Mouse (Mus musculus) liver, embryonic 14.5 days (tissue): ENCODE measurements around the gene Vmn1r38. TPM values are rescaled to one million over a fixed set of nuclear protein-coding genes. Genes with fewer than 3 reads are reported as not detected.
"Not testable (repeated sequence)": the region's sequence is repeated elsewhere in the genome, so short reads cannot be mapped to it uniquely, and the experiment has no call there.

Source experiments
- ATAC-seq: fragments of 200-750 bp; cut with Nextera tagmentation; 2 replicates; pipeline ENCODE4 v1.8.0; 2017; ENCODE audit warnings: moderate number of reproducible peaks, mild to moderate bottlenecking, moderate library complexity; ENCODE audit not compliant: insufficient read depth
- DNase-seq, 3 experiments: peaks; one replicate each; pipeline ENCODE4 v3.0.0-alpha.2; 2012 to 2013; ENCODE audit warnings: low read depth in 3 of 3, low spot score in 3 of 3
- H3K27ac ChIP-seq: fragments of 300-500 bp; sonication (generic); 2 replicates; pipeline ENCODE4 v1.5.1; 2014; ENCODE audit warnings: moderate library complexity, mild to moderate bottlenecking, control low read depth, inconsistent platforms
- H3K27me3 ChIP-seq: fragments of 300-500 bp; sonication (generic); 2 replicates; pipeline ENCODE4 v1.6.1; 2014; ENCODE audit warnings: mild to moderate bottlenecking, low read length, moderate library complexity; ENCODE audit not compliant: control insufficient read depth, insufficient read depth
- H3K36me3 ChIP-seq: fragments of 300-500 bp; sonication (generic); replicated peaks from 2 replicates; pipeline ENCODE4 v1.6.1; 2014; ENCODE audit warnings: low read depth; ENCODE audit not compliant: control insufficient read depth, insufficient read depth
- H3K4me1 ChIP-seq, 2 experiments: fragments of 200-500 bp in 1 of 2; fragments of 300-500 bp in 1 of 2; sonication (generic) in 1 of 2; replicated peaks; 2 replicates each; pipeline ENCODE4 v1.6.1; 2012 to 2014; ENCODE audit warnings: antibody characterized with exemption in 1 of 2, inconsistent platforms in 1 of 2, low read length in 1 of 2; ENCODE audit not compliant: control insufficient read depth in 2 of 2, insufficient read depth in 2 of 2
- H3K4me2 ChIP-seq: fragments of 300-500 bp; sonication (generic); 2 replicates; pipeline ENCODE4 v1.6.1; 2014; ENCODE audit warnings: low read depth, mild to moderate bottlenecking, control low read depth, moderate library complexity
- H3K4me3 ChIP-seq, 2 experiments: fragments of 200-500 bp in 1 of 2; fragments of 300-500 bp in 1 of 2; sonication (generic) in 1 of 2; 2 replicates each; pipeline ENCODE4 v1.5.1; 2012 to 2014; ENCODE audit warnings: low read depth in 2 of 2, low read length in 2 of 2, mild to moderate bottlenecking in 2 of 2, control low read depth in 1 of 2, inconsistent platforms in 1 of 2, moderate library complexity in 1 of 2; ENCODE audit not compliant: insufficient read depth in 1 of 2
- H3K9ac ChIP-seq: fragments of 300-500 bp; sonication (generic); replicated peaks from 2 replicates; pipeline ENCODE4 v1.6.1; 2014; ENCODE audit warnings: mild to moderate bottlenecking, control low read depth, moderate library complexity
- H3K9me3 ChIP-seq: fragments of 300-500 bp; sonication (generic); 2 replicates; pipeline ENCODE4 v1.6.1; 2016; ENCODE audit warnings: low read length, mixed read lengths; ENCODE audit not compliant: control insufficient read depth
- CTCF ChIP-seq: IDR thresholded peaks from 2 replicates; pipeline ENCODE4 v1.5.1; 2016; ENCODE audit warnings: antibody characterized with exemption, low read depth, control low read depth
- EP300 ChIP-seq: IDR thresholded peaks from 2 replicates; pipeline ENCODE4 v1.6.1; 2016; ENCODE audit warnings: antibody characterized with exemption, low read depth
- whole genome bisulfite sequencing: fragments of 180-500 bp; shearing (Covaris S2); extraction: QIAGEN DNeasy Blood & Tissue Kit; methylation state at CpG from one replicate; pipeline ENCODE4 v1.1.7; 2014; ENCODE audit not compliant: insufficient replicate concordance; 5-methylcytosine and 5-hydroxymethylcytosine counted together
- polyA plus RNA-seq, 2 experiments: library from polyadenylated mRNA; depleted of rRNA in 1 of 2; stranded (reverse) in 1 of 2; unstranded in 1 of 2; fragments of >200 nt; fragmentation: Nextera tagmentation in 1 of 2; extraction: Ambion mirVana in 1 of 2; gene quantifications; 2 replicates each; pipeline versions ENCODE4 v1.2.1 to v1.2.3; 2012 to 2014

The Vmn1r38 gene
- not detected in 2 replicates for polyA plus RNA-seq (2012; rRNA removed)
- polyA plus RNA-seq (2014; fragmentation: Nextera tagmentation; extraction: Ambion mirVana) = not detected in 2 replicates

GRCm38 (mm10) chr6:66782527-66782926 is at the start of gene Vmn1r38:
Gene Vmn1r38, minus strand, starts transcription at chr6:66782627.
- ATAC-seq, H3K9ac ChIP-seq: not testable (repeated sequence)

GRCm38 (mm10) chr6:66810509-66810908 is 28.1 kb upstream of the Vmn1r38 start, which contains the start of gene Vmn1r39:
Gene Vmn1r39, minus strand, starts transcription at chr6:66810609.
- H3K4me1 ChIP-seq = no peaks in the 10 kb centered on the region
- WGBS = 66% methylated on average over 2 of the region's 2 CpGs

More at GRCm38 (mm10) chr6:66782527-66782926, at the start of gene Vmn1r38:
- not testable (repeated sequence) for H3K27ac ChIP-seq, H3K9me3 ChIP-seq, H3K4me1 ChIP-seq, H3K4me2 ChIP-seq, DNase-seq, H3K36me3 ChIP-seq, H3K4me3 ChIP-seq, H3K27me3 ChIP-seq

GRCm38 (mm10) chr6:66806311-66806710 is 23.9 kb upstream of the Vmn1r38 start:
- Histone ChIP-seq H3K4me1 (no peaks in the 10 kb centered on the region), H3K36me3 (no peaks in the 10 kb centered on the region), H3K9ac (no peak overlapping the region), H3K4me2 (no peak overlapping the region), H3K27ac (no peak overlapping the region), H3K9me3 (no peaks in the 10 kb centered on the region), H3K27me3 (no peaks in the 10 kb centered on the region), H3K4me3 (no peak overlapping the region)
- no peak for DNase-seq
- 54% methylated on average over 1 of the region's 1 CpGs for WGBS
- no peak for ATAC-seq
- TF ChIP-seq EP300 (no peak), CTCF (no peak)

More at GRCm38 (mm10) chr6:66810509-66810908, 28.1 kb upstream of the Vmn1r38 start, which contains the start of gene Vmn1r39:
- no peak within 1 kb of the TSS for H3K4me3 ChIP-seq
- H3K27ac ChIP-seq = no peak within 1 kb of the TSS
- H3K27me3 ChIP-seq = no peaks in the 10 kb centered on the region
- no peak for ATAC-seq
- H3K36me3 ChIP-seq = no peaks in the 10 kb centered on the region
- no peak within 1 kb of the TSS for H3K4me2 ChIP-seq
- DNase-seq = no peak
- H3K9ac ChIP-seq = no peak within 1 kb of the TSS
- H3K9me3 ChIP-seq = no peaks in the 10 kb centered on the region
- TF ChIP-seq EP300 (no peak), CTCF (no peak)

GRCm38 (mm10) chr6:66805713-66806112 is 23.3 kb upstream of the Vmn1r38 start:
- Histone ChIP-seq H3K4me2 (no peak overlapping the region), H3K27ac (no peak overlapping the region), H3K9ac (no peak overlapping the region), H3K36me3 (no peaks in the 10 kb centered on the region), H3K9me3 (no peaks in the 10 kb centered on the region), H3K4me1 (no peaks in the 10 kb centered on the region), H3K4me3 (no peak overlapping the region), H3K27me3 (no peaks in the 10 kb centered on the region)
- ATAC-seq (no peak), DNase-seq (no peak)
- TF ChIP-seq CTCF = no peak
- no peak for TF ChIP-seq EP300
- WGBS = 50% methylated on average over 3 of the region's 3 CpGs

- ATAC-seq, H3K36me3 ChIP-seq, H3K27me3 ChIP-seq, H3K4me1 ChIP-seq, H3K4me2 ChIP-seq, DNase-seq, H3K4me3 ChIP-seq, H3K9ac ChIP-seq, H3K27ac ChIP-seq, H3K9me3 ChIP-seq: not testable (repeated sequence)
Observed at GRCm38 (mm10) chr6:66729082-66729481, 53.3 kb downstream of the Vmn1r38 start, which contains the start of gene Vmn1r37. Gene Vmn1r37, plus strand, starts transcription at chr6:66729382.

Other genes starting within 250 kb of the Vmn1r38 start
- 28.4 and 49.3 TPM in 2 replicates for gene Mad2l1, start 247.2 kb downstream of the Vmn1r38 start, polyA plus RNA-seq (2012; rRNA removed)
- 95.0 and 97.2 TPM in 2 replicates for gene Mad2l1, start 247.2 kb downstream of the Vmn1r38 start, polyA plus RNA-seq (2014; fragmentation: Nextera tagmentation; extraction: Ambion mirVana)
- 0.01 TPM in 1 of 2 replicates, not detected in the other for gene Vmn1r32, start 222.5 kb downstream of the Vmn1r38 start, polyA plus RNA-seq (2012; rRNA removed)
- gene Vmn1r32, start 222.5 kb downstream of the Vmn1r38 start, polyA plus RNA-seq (2014; fragmentation: Nextera tagmentation; extraction: Ambion mirVana) = 0.04 and 0.06 TPM in 2 replicates
- not detected in 2 replicates for gene Vmn1r33, start 164.3 kb downstream of the Vmn1r38 start, polyA plus RNA-seq (2012; rRNA removed)
- gene Vmn1r33, start 164.3 kb downstream of the Vmn1r38 start, polyA plus RNA-seq (2014; fragmentation: Nextera tagmentation; extraction: Ambion mirVana) = not detected in 2 replicates
- not detected in 2 replicates for gene Vmn1r34, start 138.7 kb downstream of the Vmn1r38 start, polyA plus RNA-seq (2012; rRNA removed)
- gene Vmn1r34, start 138.7 kb downstream of the Vmn1r38 start, polyA plus RNA-seq (2014; fragmentation: Nextera tagmentation; extraction: Ambion mirVana) = not detected in 2 replicates
- not detected in 2 replicates for gene Vmn1r35, start 96.7 kb downstream of the Vmn1r38 start, polyA plus RNA-seq (2012; rRNA removed)
- not detected in 2 replicates for gene Vmn1r35, start 96.7 kb downstream of the Vmn1r38 start, polyA plus RNA-seq (2014; fragmentation: Nextera tagmentation; extraction: Ambion mirVana)
- gene Vmn1r36, start 63.5 kb downstream of the Vmn1r38 start, polyA plus RNA-seq (2012; rRNA removed) = not detected in 2 replicates
- not detected in 2 replicates for gene Vmn1r36, start 63.5 kb downstream of the Vmn1r38 start, polyA plus RNA-seq (2014; fragmentation: Nextera tagmentation; extraction: Ambion mirVana)
- gene Vmn1r37, start 53.2 kb downstream of the Vmn1r38 start, polyA plus RNA-seq (2012; rRNA removed) = not detected in 2 replicates
- not detected in 2 replicates for gene Vmn1r37, start 53.2 kb downstream of the Vmn1r38 start, polyA plus RNA-seq (2014; fragmentation: Nextera tagmentation; extraction: Ambion mirVana)
- gene Vmn1r39, start 28.0 kb upstream of the Vmn1r38 start, polyA plus RNA-seq (2012; rRNA removed) = not detected in 2 replicates
- gene Vmn1r39, start 28.0 kb upstream of the Vmn1r38 start, polyA plus RNA-seq (2014; fragmentation: Nextera tagmentation; extraction: Ambion mirVana) = not detected in 2 replicates
- gene Gng12, start 113.8 kb upstream of the Vmn1r38 start, polyA plus RNA-seq (2012; rRNA removed) = 6.0 and 11.6 TPM in 2 replicates
- gene Gng12, start 113.8 kb upstream of the Vmn1r38 start, polyA plus RNA-seq (2014; fragmentation: Nextera tagmentation; extraction: Ambion mirVana) = 30.6 and 32.5 TPM in 2 replicates